Mouse (Mus musculus): Measurements from ENCODE around the gene Enah. TPM values are rescaled to one million over a fixed set of nuclear protein-coding genes. Genes with fewer than 3 reads are reported as not detected.

Gene Enah
- total RNA-seq (2021), result 10 to 100 TPM; 66.5 to 89.1 TPM
- long read RNA-seq, experiment 1, full-length matches to known transcripts, result 2 of 23 reads
- long read RNA-seq, experiment 1, partial matches to known transcripts, result 4 of 23 reads
- long read RNA-seq, experiment 1, other reads (novel, unspliced or antisense), result 17 of 23 reads
- long read RNA-seq, experiment 2, full-length matches to known transcripts, result 2 of 19 reads
- long read RNA-seq, experiment 2, partial matches to known transcripts, result 7 of 19 reads
- long read RNA-seq, experiment 2, other reads (novel, unspliced or antisense), result 10 of 19 reads

- peak; percentile 65 for DNase-seq
Measured at GRCm38 (mm10) chr1:182019926-182020801, at the start of gene Enah. Enah (minus strand) TSS chr1:182019990.

- DNase-seq, result peak; percentile 44
Measured at GRCm38 (mm10) chr1:182068136-182068535, 48.3 kb upstream of the Enah start.

GRCm38 (mm10) chr1:182066527-182067465, 47.0 kb upstream of the Enah start:
- DNase-seq, result no peak

- no peak for DNase-seq
Measured at GRCm38 (mm10) chr1:182063716-182064115, 43.9 kb upstream of the Enah start.

GRCm38 (mm10) chr1:182062801-182063200, 43.0 kb upstream of the Enah start:
- no peak for DNase-seq

GRCm38 (mm10) chr1:182061203-182061602, 41.4 kb upstream of the Enah start:
- no peak for DNase-seq

GRCm38 (mm10) chr1:182059806-182060205, 40.0 kb upstream of the Enah start:
- no peak for DNase-seq

- DNase-seq, result no peak
Measured at GRCm38 (mm10) chr1:182057998-182058397, 38.2 kb upstream of the Enah start.

- peak; percentile 60 for DNase-seq
Measured at GRCm38 (mm10) chr1:182055122-182055521, 35.3 kb upstream of the Enah start.

- no peak for DNase-seq
Measured at GRCm38 (mm10) chr1:182054651-182055050, 34.9 kb upstream of the Enah start.

- DNase-seq, result no peak
Measured at GRCm38 (mm10) chr1:182052973-182053372, 33.2 kb upstream of the Enah start.

- no peak for DNase-seq
Measured at GRCm38 (mm10) chr1:182052385-182052784, 32.6 kb upstream of the Enah start.

GRCm38 (mm10) chr1:182049813-182050212, 30.0 kb upstream of the Enah start:
- DNase-seq, result no peak

- no peak for DNase-seq
Measured at GRCm38 (mm10) chr1:182048101-182048500, 28.3 kb upstream of the Enah start.

GRCm38 (mm10) chr1:182047016-182047690, 27.4 kb upstream of the Enah start:
- DNase-seq, result no peak

- DNase-seq, result no peak
Measured at GRCm38 (mm10) chr1:182045208-182045607, 25.4 kb upstream of the Enah start.

GRCm38 (mm10) chr1:182040538-182040937, 20.7 kb upstream of the Enah start:
- DNase-seq, result no peak

GRCm38 (mm10) chr1:182031757-182032156, 12.0 kb upstream of the Enah start:
- DNase-seq, result no peak

GRCm38 (mm10) chr1:182031066-182031465, 11.3 kb upstream of the Enah start:
- no peak for DNase-seq

GRCm38 (mm10) chr1:182029989-182030649, 10.3 kb upstream of the Enah start:
- no peak for DNase-seq
